Mouse (Mus musculus) limb, embryonic 12.5 days (tissue): ENCODE results near the gene Elmo1. TPM values are rescaled to one million over a fixed set of nuclear protein-coding genes. Genes with fewer than 3 reads are reported as not detected.

ENCODE experiments used
- ATAC-seq: fragments of 200-750 bp; cut with Nextera tagmentation; 2 replicates; pipeline ENCODE4 v1.8.0; 2017; ENCODE audit warnings: low read depth, moderate TSS enrichment; ENCODE audit not compliant: insufficient number of reproducible peaks, insufficient read depth, low FRiP score, low TSS enrichment
- H3K27ac ChIP-seq: fragments of 300-500 bp; sonication (generic); 2 replicates; pipeline ENCODE4 v1.5.1; 2016; ENCODE audit warnings: mild to moderate bottlenecking, moderate library complexity
- H3K27me3 ChIP-seq: fragments of 300-500 bp; sonication (generic); 2 replicates; pipeline ENCODE4 v1.6.1; 2016; ENCODE audit warnings: mild to moderate bottlenecking, moderate library complexity
- H3K36me3 ChIP-seq: fragments of 300-500 bp; sonication (generic); 2 replicates; pipeline ENCODE4 v1.6.1; 2016; ENCODE audit warnings: mild to moderate bottlenecking, moderate library complexity
- H3K4me1 ChIP-seq: fragments of 300-500 bp; sonication (generic); replicated peaks from 2 replicates; pipeline ENCODE4 v1.6.1; 2016
- H3K4me2 ChIP-seq: fragments of 300-500 bp; sonication (generic); 2 replicates; pipeline ENCODE4 v1.6.1; 2016; ENCODE audit warnings: mild to moderate bottlenecking, moderate library complexity
- H3K4me3 ChIP-seq: fragments of 300-500 bp; sonication (generic); replicated peaks from 2 replicates; pipeline ENCODE4 v1.5.1; 2016; ENCODE audit warnings: mild to moderate bottlenecking
- H3K9ac ChIP-seq: fragments of 300-500 bp; sonication (generic); replicated peaks from 2 replicates; pipeline ENCODE4 v1.6.1; 2016; ENCODE audit warnings: mild to moderate bottlenecking, moderate library complexity
- H3K9me3 ChIP-seq: fragments of 300-500 bp; sonication (generic); 2 replicates; pipeline ENCODE4 v1.6.1; 2016; ENCODE audit warnings: mild to moderate bottlenecking, moderate library complexity
- WGBS: fragments of 180-500 bp; shearing (Covaris S2); methylation state at CpG from one replicate; pipeline ENCODE4 v1.1.7; 2016; 5-methylcytosine and 5-hydroxymethylcytosine counted together
- polyA plus RNA-seq: library from polyadenylated mRNA; unstranded; fragments of >200 nt; fragmentation: Nextera tagmentation; extraction: Ambion mirVana; gene quantifications from 2 replicates; pipeline ENCODE4 v1.2.1, GENCODE M21; 2016

The Elmo1 gene
- polyA plus RNA-seq, 1 experiment from 2014 or later: 8.3 TPM

DNA sequence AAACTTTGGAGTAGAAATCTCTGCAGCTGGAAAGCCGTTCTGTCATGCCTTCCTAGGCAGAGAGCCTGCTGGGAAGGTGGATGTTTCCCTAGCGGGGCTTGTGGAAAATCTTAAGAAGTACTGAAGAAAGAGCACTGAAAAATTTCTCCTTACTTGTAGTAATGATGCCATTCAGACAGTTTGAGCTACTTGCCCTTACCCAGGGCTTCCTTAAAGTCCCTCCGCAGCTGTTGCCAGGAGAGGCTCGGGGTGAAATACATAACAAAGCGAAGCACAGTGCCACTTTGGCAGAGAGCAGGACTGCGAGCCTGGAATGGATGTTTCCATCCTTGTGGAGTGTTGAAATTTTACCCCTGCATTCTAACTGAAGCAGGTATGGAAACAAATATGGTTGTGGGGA is 164.5 kb downstream of the Elmo1 start:
- no peaks in the 10 kb centered on the region for H3K4me1 ChIP-seq
- H3K4me2 ChIP-seq: no peak overlapping the region
- no peak overlapping the region for H3K27ac ChIP-seq
- no peaks in the 10 kb centered on the region for H3K9me3 ChIP-seq
- H3K9ac ChIP-seq: no peak overlapping the region
- H3K27me3 ChIP-seq: no peaks in the 10 kb centered on the region
- no peaks in the 10 kb centered on the region for H3K36me3 ChIP-seq
- H3K4me3 ChIP-seq: no peak overlapping the region
- ATAC-seq: no peak
- WGBS: 79% methylated on average over 6 of the region's 6 CpGs

DNA sequence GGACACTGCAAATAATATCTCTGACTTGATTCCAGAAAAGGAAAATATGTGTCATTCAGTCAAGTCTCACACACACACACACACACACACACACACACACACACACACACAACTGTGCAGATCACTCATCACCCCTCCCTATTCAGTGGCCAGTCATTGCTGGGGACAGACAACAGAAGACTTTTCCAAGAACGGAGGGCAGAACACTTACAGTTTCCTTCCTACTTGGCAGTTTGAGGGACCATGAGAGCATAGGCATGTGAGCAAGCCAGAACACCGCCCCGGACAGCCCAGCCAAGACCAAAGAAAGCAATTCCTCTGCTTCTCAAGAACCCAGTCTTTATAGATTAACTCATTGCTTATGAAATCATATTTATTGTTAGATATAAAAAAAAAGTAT is 165.0 kb downstream of the Elmo1 start:
- Histone ChIP-seq H3K9ac (no peak overlapping the region), H3K9me3 (no peaks in the 10 kb centered on the region), H3K27me3 (no peaks in the 10 kb centered on the region), H3K4me3 (no peak overlapping the region), H3K36me3 (no peaks in the 10 kb centered on the region), H3K27ac (no peak overlapping the region), H3K4me2 (no peak overlapping the region), H3K4me1 (no peaks in the 10 kb centered on the region)
- no peak for ATAC-seq
- 91% methylated on average over 3 of the region's 3 CpGs for WGBS

DNA sequence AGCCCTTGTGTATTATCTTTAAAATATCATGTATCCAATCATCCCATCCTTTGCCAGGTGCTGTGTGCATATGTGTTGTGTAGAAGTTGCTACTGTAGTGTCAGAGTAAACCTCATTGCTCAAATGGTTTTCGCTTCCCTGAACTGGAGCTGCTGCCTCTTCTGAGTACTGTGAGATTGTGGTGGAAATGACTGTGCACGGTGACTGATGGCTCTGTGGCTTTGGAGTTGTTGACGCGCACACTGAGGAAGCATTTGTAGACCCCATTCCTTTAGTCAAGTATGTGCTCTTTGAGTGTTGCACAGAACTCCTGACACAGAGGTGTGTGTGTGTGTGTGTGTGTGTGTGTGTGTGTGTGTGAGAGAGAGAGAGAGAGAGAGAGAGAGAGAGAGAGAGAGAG is 166.2 kb downstream of the Elmo1 start:
- Histone ChIP-seq H3K4me2 (no peak overlapping the region), H3K9ac (no peak overlapping the region), H3K4me1 (no peaks in the 10 kb centered on the region), H3K9me3 (no peaks in the 10 kb centered on the region), H3K27ac (no peak overlapping the region), H3K36me3 (no peaks in the 10 kb centered on the region), H3K27me3 (no peaks in the 10 kb centered on the region), H3K4me3 (no peak overlapping the region)
- WGBS: 90% methylated on average over 4 of the region's 4 CpGs
- no peak for ATAC-seq

DNA sequence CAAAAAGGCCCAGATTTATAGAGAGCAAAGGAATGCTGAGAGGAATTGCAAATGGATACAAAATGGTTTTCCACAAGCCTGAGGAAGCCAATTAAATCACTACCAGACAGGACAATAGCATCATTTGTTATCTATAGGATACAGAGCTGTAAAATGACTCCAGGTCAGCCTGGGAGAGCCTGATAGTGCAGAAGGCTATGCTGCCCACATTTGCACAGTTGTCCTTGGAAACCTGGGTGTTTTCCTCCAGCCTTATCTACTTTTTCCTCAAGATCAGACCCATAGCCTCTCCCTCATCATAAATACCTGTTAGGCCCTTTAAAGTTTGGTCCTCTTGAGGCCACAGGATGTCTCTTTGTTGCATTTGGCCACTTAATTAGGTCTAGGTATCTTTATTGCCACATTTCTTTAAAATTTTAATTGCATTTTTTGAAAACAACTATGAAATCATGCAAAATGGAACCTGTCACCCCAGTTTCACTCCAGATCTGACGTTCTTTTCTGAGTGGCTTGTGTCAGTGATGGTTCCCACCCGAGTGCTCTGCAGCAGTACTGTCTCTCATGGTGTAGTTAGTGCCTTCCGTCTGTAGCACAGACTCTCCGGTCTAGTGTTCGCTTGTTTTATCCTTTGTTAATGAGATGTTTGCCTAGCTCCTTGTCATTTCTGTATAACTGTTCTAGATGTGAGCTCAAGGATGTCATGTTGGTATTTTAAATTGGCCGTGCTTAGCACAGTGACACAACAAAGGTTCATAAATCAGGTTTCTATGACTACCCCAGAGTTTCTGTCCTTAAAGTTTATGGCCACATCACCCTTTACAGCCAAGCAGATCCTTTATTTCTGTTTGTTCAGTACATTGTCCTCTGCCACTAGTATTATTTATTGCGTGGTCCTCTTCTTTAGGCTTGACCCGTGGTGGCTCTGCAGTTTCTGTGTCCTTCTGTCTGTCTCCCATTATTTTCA is 167.4 kb downstream of the Elmo1 start:
- no peak overlapping the region for H3K4me3 ChIP-seq
- 74% methylated on average over 8 of the region's 8 CpGs for WGBS
- no peak for ATAC-seq
- no peak overlapping the region for H3K9ac ChIP-seq
- H3K36me3 ChIP-seq: no peaks in the 10 kb centered on the region
- no peaks in the 10 kb centered on the region for H3K9me3 ChIP-seq
- H3K4me1 ChIP-seq: no peaks in the 10 kb centered on the region
- H3K4me2 ChIP-seq: no peak overlapping the region
- no peak overlapping the region for H3K27ac ChIP-seq
- H3K27me3 ChIP-seq: no peaks in the 10 kb centered on the region

DNA sequence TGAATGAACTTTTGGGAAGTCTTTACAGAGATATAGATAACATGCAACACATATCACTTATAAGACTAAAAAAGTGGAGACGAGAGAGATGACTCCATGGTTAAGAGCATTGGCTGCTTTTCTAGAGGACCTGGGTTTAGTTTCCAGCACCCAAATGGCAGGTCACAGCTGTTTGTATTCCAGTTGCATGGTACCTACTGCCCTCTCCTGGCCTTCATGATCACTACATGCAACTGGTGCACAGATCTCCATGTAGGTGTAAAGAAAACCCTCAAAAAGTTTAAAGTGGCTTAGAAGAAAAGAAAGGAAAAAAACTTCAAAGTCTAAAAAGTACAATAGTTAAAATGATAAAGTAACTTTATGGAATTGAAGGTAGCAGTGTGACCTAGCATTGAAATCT is 172.8 kb downstream of the Elmo1 start:
- Histone ChIP-seq H3K36me3 (no peaks in the 10 kb centered on the region), H3K4me3 (no peak overlapping the region), H3K27me3 (no peaks in the 10 kb centered on the region), H3K27ac (no peak overlapping the region), H3K4me1 (no peaks in the 10 kb centered on the region), H3K4me2 (no peak overlapping the region), H3K9me3 (0 out of 2 replicates have a peak, but pooled peaks cover 2% of the 10 kb centered on the region), H3K9ac (no peak overlapping the region)
- no peak for ATAC-seq
- WGBS: 92% methylated on average over 1 of the region's 1 CpGs

DNA sequence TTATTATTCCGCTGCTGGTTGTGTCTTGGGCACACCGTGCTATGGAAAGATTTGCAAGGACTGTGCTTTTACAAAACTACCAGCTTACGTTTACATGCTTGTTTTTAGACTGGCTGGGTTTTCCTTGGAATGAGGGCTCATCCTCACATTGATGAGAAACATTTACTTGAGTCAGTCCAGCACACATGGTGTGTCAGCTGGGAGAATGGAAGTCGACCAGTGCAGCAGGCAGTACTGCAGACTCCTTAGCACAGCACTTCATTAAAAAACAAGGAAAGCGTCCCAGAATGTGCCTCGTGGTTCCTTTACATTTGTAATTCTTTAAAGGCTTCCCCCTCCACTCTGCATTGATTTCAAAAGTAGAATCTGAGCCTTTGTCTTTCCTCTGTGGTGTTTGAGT is 179.8 kb downstream of the Elmo1 start:
- Histone ChIP-seq H3K36me3 (no peaks in the 10 kb centered on the region), H3K9me3 (no peaks in the 10 kb centered on the region), H3K27me3 (no peaks in the 10 kb centered on the region), H3K9ac (no peak overlapping the region), H3K4me1 (no peaks in the 10 kb centered on the region), H3K27ac (no peak overlapping the region), H3K4me2 (no peak overlapping the region), H3K4me3 (no peak overlapping the region)
- 70% methylated on average over 6 of the region's 6 CpGs for WGBS
- no peak for ATAC-seq

DNA sequence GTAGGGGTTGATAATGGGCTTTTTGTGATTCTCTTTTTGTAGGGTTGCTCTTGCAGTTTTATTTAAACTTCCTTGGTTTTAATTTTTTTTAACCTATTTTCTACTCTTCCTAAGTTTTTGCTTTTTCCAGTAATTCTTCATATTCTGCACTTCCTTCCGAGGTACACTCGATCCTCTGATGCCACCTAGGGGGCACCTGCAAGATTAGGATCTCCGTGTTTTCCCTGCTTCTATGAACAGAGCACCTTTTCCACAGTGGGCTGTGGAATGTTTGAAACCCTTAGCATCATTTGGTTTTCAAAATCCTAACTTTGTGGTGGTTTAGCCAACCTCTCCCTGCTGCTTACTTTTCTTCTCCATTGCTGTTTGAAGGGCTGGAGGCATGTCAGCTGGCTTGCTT is 181.4 kb downstream of the Elmo1 start:
- no peak for ATAC-seq
- H3K9me3 ChIP-seq: no peaks in the 10 kb centered on the region
- no peak overlapping the region for H3K9ac ChIP-seq
- no peaks in the 10 kb centered on the region for H3K27me3 ChIP-seq
- no peak overlapping the region for H3K27ac ChIP-seq
- no peaks in the 10 kb centered on the region for H3K4me1 ChIP-seq
- no peak overlapping the region for H3K4me3 ChIP-seq
- H3K36me3 ChIP-seq: no peaks in the 10 kb centered on the region
- 56% methylated on average over 3 of the region's 3 CpGs for WGBS
- no peak overlapping the region for H3K4me2 ChIP-seq

DNA sequence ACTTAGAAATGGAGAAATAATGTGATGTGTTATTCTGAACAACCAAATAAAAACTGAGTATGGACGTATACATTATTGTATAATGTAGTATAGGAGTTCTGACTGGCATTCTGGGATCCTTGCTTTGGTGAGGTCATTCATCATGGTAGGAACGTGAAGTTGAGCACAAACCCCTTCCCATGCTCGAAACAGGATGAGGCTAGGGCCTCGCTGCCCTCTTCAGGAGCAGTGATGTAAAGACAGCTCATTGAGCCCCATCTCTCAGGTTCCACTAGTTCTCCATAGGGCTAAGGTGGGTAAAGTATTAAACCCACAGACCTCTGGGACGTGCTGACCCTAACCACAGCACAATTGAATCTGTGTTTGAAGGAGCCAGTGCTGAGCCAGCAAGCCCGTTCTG is 182.2 kb downstream of the Elmo1 start:
- no peak for ATAC-seq
- H3K27ac ChIP-seq: no peak overlapping the region
- no peaks in the 10 kb centered on the region; the same call in 1 of the 2 replicates for H3K27me3 ChIP-seq
- H3K4me2 ChIP-seq: no peak overlapping the region
- no peaks in the 10 kb centered on the region for H3K9me3 ChIP-seq
- 49% methylated on average over 6 of the region's 6 CpGs for WGBS
- no peaks in the 10 kb centered on the region for H3K4me1 ChIP-seq
- H3K4me3 ChIP-seq: no peak overlapping the region
- no peaks in the 10 kb centered on the region for H3K36me3 ChIP-seq
- H3K9ac ChIP-seq: no peak overlapping the region

DNA sequence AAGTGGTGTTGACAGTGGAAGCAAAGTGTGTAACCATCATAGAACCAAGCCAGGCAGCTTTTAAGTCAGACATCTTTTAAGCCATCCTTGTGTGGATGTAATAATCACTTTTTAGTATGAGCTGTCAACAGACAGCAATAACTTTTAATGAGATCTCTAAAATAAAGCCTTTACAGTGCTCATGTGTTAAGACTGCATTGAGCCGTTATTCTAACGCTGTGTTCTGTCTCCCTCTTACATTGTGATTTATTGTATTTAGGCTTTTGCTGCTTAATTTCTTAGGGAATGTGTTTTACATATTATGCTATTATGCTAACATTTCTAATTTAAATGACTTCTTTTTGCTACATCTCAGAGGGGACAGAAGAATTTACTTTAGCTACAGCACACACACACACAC is 189.5 kb downstream of the Elmo1 start:
- ATAC-seq: no peak
- Histone ChIP-seq H3K27me3 (peaks cover 9% of the 10 kb centered on the region; the same call in 1 of the 2 replicates), H3K9me3 (no peaks in the 10 kb centered on the region), H3K9ac (no peak overlapping the region), H3K27ac (no peak overlapping the region), H3K4me1 (peaks cover 8% of the 10 kb centered on the region), H3K4me3 (no peak overlapping the region), H3K4me2 (peak overlapping the region; percentile 35; the same call in 1 of the 2 replicates), H3K36me3 (no peaks in the 10 kb centered on the region)
- WGBS: 24% methylated on average over 2 of the region's 2 CpGs

DNA sequence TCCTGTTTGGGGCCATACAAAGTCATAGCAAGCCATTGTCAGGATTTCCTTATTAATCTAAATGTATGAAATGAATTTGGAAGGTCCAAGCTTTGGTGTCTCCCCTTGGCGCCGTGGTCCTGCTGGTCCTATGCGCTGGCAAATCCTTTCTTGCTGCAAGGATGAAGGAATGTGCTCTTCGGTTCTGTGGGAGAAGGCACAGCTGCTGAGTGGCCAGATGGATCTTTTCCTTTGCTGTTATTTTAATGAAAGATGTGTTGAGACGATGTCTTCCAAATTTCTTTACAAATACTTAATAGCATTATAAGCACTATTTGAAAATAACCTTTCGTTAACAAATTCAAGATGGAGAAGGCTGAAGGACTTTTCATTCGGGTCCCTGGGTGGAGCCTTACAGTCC is 193.5 kb downstream of the Elmo1 start:
- Histone ChIP-seq H3K9me3 (no peaks in the 10 kb centered on the region), H3K4me3 (no peak overlapping the region), H3K4me1 (peaks cover 16% of the 10 kb centered on the region), H3K36me3 (no peaks in the 10 kb centered on the region), H3K4me2 (no peak overlapping the region), H3K27ac (no peak overlapping the region), H3K9ac (no peak overlapping the region), H3K27me3 (0 out of 2 replicates have a peak, but pooled peaks cover 9% of the 10 kb centered on the region)
- ATAC-seq: no peak
- 89% methylated on average over 7 of the region's 7 CpGs for WGBS

DNA sequence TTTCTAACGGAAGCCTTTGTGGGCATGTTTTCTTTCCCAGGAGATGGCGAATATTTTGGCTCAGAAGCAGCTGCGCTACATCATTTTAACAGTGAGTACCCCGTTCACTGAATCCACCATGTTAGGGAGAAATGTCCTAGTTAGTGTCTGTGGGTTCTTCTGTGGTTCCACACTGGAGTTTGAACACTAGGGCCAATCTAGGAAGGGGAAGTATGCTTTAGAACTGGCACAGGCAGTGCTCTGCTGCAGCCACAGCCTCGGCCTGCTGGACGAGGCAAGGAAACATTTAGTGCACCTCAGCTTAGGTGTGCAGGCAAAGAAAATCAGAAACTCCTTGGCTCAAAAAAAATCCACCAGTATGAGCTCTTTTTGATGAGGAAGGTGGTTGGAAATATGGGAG is 196.3 kb downstream of the Elmo1 start:
- WGBS: 91% methylated on average over 6 of the region's 6 CpGs
- Histone ChIP-seq H3K4me1 (peaks cover 8% of the 10 kb centered on the region; the same call in 1 of the 2 replicates), H3K27ac (no peak overlapping the region), H3K9ac (no peak overlapping the region), H3K27me3 (0 out of 2 replicates have a peak, but pooled peaks cover 4% of the 10 kb centered on the region), H3K4me3 (no peak overlapping the region), H3K36me3 (no peaks in the 10 kb centered on the region), H3K9me3 (no peaks in the 10 kb centered on the region), H3K4me2 (no peak overlapping the region)
- ATAC-seq: no peak
